Mouse (Mus musculus): ENCODE measurements around the gene Gm12258. TPM values are rescaled to one million over a fixed set of nuclear protein-coding genes. Genes with fewer than 3 reads are reported as not detected.
"Not testable (repeated sequence)": the region's sequence is repeated elsewhere in the genome, so short reads cannot be mapped to it uniquely, and the experiment has no call there.

The Gm12258 gene
- polyA plus RNA-seq (2012; rRNA removed) = 18.2 and 21.5 TPM in 2 replicates

- peaks cover 6% of the 10 kb centered on the region for H3K4me1 ChIP-seq (ENCODE audit: control insufficient read depth, insufficient read depth, low read length)
- peak; percentile 85 for TF ChIP-seq POLR2A (IDR thresholded peaks at IDR 0.05; ENCODE audit: extremely low read depth, insufficient read depth, low read length)
- no peak for TF ChIP-seq CTCF (IDR thresholded peaks at IDR 0.05; ENCODE audit: extremely low read depth, insufficient read depth, low read length)
- H3K4me3 ChIP-seq (ENCODE audit: insufficient read depth, low read length) = peak within 1 kb of the TSS; percentile 72
- peak within 1 kb of the TSS; percentile 32; the same call in 1 of the 2 replicates for H3K27ac ChIP-seq (ENCODE audit: insufficient read depth, low read length)
Measured at GRCm38 (mm10) chr11:58846919-58847461, at the start of gene Gm12258. Gene Gm12258, plus strand, starts transcription at chr11:58847158.

DNA sequence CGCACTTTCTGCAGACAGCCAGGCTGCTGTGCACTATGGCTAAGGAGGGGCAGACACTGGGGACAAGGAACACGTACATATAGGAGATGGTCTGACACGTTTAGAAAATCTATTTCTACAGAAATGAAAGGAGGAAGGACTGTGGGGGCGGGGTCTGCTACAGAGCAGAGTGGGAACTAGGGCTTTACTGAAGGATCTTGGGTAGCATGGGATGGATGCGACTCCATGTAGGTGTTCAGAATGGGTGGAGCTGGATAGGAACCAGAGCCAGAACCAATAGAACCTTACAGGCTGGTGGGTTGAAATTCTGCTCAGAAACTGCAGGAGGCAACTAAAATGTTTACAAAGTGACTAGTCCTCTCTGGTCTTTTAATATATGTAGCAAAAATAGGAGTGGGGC, 47.2 kb upstream of the Gm12258 start:
- Histone ChIP-seq H3K4me3 (ENCODE audit: insufficient read depth, low read length) (no peak overlapping the region), H3K4me1 (ENCODE audit: control insufficient read depth, insufficient read depth, low read length) (peaks cover 7% of the 10 kb centered on the region), H3K27ac (ENCODE audit: insufficient read depth, low read length) (no peak overlapping the region)
- TF ChIP-seq CTCF (IDR thresholded peaks at IDR 0.05; ENCODE audit: extremely low read depth, insufficient read depth, low read length) (no peak), POLR2A (IDR thresholded peaks at IDR 0.05; ENCODE audit: extremely low read depth, insufficient read depth, low read length) (no peak)

- no peak within 1 kb of the TSS for H3K27ac ChIP-seq (ENCODE audit: insufficient read depth, low read length)
- H3K4me1 ChIP-seq (ENCODE audit: control insufficient read depth, insufficient read depth, low read length) = peaks cover 5% of the 10 kb centered on the region
- peak within 1 kb of the TSS; percentile 15 for H3K4me3 ChIP-seq (ENCODE audit: insufficient read depth, low read length)
- no peak for TF ChIP-seq CTCF (IDR thresholded peaks at IDR 0.05; ENCODE audit: extremely low read depth, insufficient read depth, low read length)
- no peak for TF ChIP-seq POLR2A (IDR thresholded peaks at IDR 0.05; ENCODE audit: extremely low read depth, insufficient read depth, low read length)
Measured at GRCm38 (mm10) chr11:58801558-58802228, 45.3 kb upstream of the Gm12258 start, which contains the start of gene Fam183b. Gene Fam183b, minus strand, starts transcription at chr11:58801960.

DNA sequence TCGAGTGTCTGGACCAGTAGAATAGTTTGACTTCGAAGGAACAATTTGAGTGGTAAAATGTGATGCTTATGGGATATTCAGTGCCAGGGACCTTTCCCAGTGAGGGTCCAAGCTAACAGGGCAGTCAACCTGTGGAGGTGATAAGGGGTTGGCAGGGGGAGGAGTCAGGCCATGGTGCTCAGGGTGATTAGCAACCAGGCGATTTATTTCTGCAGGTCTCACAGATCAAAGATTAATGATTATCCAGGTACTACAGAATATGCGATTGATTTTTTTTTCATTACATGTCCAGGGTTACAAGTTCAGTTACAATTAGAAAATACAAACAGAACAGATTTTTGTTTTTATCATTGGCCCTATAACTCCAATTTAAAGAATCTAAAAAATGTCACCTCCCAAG, 43.1 kb upstream of the Gm12258 start:
- no peak overlapping the region for H3K27ac ChIP-seq (ENCODE audit: insufficient read depth, low read length)
- no peak overlapping the region for H3K4me3 ChIP-seq (ENCODE audit: insufficient read depth, low read length)
- peaks cover 5% of the 10 kb centered on the region for H3K4me1 ChIP-seq (ENCODE audit: control insufficient read depth, insufficient read depth, low read length)
- TF ChIP-seq POLR2A (IDR thresholded peaks at IDR 0.05; ENCODE audit: extremely low read depth, insufficient read depth, low read length) = no peak
- TF ChIP-seq CTCF (IDR thresholded peaks at IDR 0.05; ENCODE audit: extremely low read depth, insufficient read depth, low read length) = no peak

- Histone ChIP-seq H3K27ac (ENCODE audit: insufficient read depth, low read length) (no peak overlapping the region), H3K4me3 (ENCODE audit: insufficient read depth, low read length) (no peak overlapping the region), H3K4me1 (ENCODE audit: control insufficient read depth, insufficient read depth, low read length) (peaks cover 5% of the 10 kb centered on the region)
- no peak for TF ChIP-seq POLR2A (IDR thresholded peaks at IDR 0.05; ENCODE audit: extremely low read depth, insufficient read depth, low read length)
- no peak for TF ChIP-seq CTCF (IDR thresholded peaks at IDR 0.05; ENCODE audit: extremely low read depth, insufficient read depth, low read length)
Measured at GRCm38 (mm10) chr11:58804393-58804792, 42.6 kb upstream of the Gm12258 start.

DNA sequence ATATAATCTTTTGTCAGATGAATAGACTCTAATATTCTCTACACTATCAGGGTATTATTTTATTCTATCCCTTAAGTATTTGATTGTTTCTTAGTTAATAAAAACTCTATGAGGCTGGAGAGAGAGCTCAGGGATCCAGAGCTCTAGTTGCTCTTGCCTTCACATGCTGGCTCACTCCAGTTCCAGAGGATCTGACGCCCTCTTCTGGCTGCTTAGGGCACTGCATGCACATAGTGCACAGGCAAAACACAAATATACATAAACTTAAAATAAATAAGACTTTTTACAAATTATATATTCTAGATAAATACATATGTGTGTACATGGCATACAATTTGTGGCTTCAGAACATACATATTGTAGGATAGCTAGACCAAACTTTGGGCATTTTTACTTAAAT, 35.0 kb upstream of the Gm12258 start:
- no peak overlapping the region for H3K4me3 ChIP-seq (ENCODE audit: insufficient read depth, low read length)
- no peak for TF ChIP-seq POLR2A (IDR thresholded peaks at IDR 0.05; ENCODE audit: extremely low read depth, insufficient read depth, low read length)
- TF ChIP-seq CTCF (IDR thresholded peaks at IDR 0.05; ENCODE audit: extremely low read depth, insufficient read depth, low read length) = no peak
- no peaks in the 10 kb centered on the region for H3K4me1 ChIP-seq (ENCODE audit: control insufficient read depth, insufficient read depth, low read length)
- no peak overlapping the region for H3K27ac ChIP-seq (ENCODE audit: insufficient read depth, low read length)

DNA sequence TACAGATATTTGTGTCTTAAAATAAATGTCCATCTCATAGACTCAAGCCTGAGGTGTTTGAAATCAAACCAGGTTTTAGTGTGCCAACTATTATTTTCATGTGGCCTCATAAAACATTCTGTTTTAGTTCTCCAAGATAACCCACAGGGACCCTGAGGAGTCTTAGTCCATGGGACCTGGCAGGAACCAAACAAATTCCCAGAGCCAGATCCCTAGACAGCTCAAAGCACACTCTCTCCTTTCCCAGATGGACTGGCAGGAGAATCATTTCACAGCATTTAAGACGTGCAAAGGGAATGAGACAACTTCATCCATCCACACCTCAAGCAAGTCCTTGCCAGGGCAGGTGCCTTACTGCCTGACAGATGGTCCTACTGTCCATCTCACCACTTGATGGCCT, 32.3 kb upstream of the Gm12258 start, which contains the start of gene Olfr313:
Gene Olfr313 (plus strand): TSS at position 301 of the 400 bp plus-strand sequence.
- not testable (repeated sequence) for H3K27ac ChIP-seq (ENCODE audit: insufficient read depth, low read length); H3K4me3 ChIP-seq (ENCODE audit: insufficient read depth, low read length); H3K4me1 ChIP-seq (ENCODE audit: control insufficient read depth, insufficient read depth, low read length)

GRCm38 (mm10) chr11:58815676-58816075, 31.3 kb upstream of the Gm12258 start:
- TF ChIP-seq POLR2A (IDR thresholded peaks at IDR 0.05; ENCODE audit: extremely low read depth, insufficient read depth, low read length) (no peak), CTCF (IDR thresholded peaks at IDR 0.05; ENCODE audit: extremely low read depth, insufficient read depth, low read length) (no peak)
- H3K4me1 ChIP-seq (ENCODE audit: control insufficient read depth, insufficient read depth, low read length) = no peaks in the 10 kb centered on the region
- no peak overlapping the region for H3K4me3 ChIP-seq (ENCODE audit: insufficient read depth, low read length)
- H3K27ac ChIP-seq (ENCODE audit: insufficient read depth, low read length) = no peak overlapping the region

GRCm38 (mm10) chr11:58828937-58829336, 18.0 kb upstream of the Gm12258 start, which contains the start of gene Olfr312:
Gene Olfr312, plus strand, starts transcription at chr11:58829237.
- H3K27ac ChIP-seq (ENCODE audit: insufficient read depth, low read length); H3K4me1 ChIP-seq (ENCODE audit: control insufficient read depth, insufficient read depth, low read length); H3K4me3 ChIP-seq (ENCODE audit: insufficient read depth, low read length): not testable (repeated sequence)

GRCm38 (mm10) chr11:58829764-58830163, 17.2 kb upstream of the Gm12258 start:
- H3K27ac ChIP-seq (ENCODE audit: insufficient read depth, low read length) = no peak overlapping the region
- H3K4me3 ChIP-seq (ENCODE audit: insufficient read depth, low read length) = no peak overlapping the region
- TF ChIP-seq CTCF (IDR thresholded peaks at IDR 0.05; ENCODE audit: extremely low read depth, insufficient read depth, low read length) (no peak), POLR2A (IDR thresholded peaks at IDR 0.05; ENCODE audit: extremely low read depth, insufficient read depth, low read length) (no peak)
- H3K4me1 ChIP-seq (ENCODE audit: control insufficient read depth, insufficient read depth, low read length) = no peaks in the 10 kb centered on the region

DNA sequence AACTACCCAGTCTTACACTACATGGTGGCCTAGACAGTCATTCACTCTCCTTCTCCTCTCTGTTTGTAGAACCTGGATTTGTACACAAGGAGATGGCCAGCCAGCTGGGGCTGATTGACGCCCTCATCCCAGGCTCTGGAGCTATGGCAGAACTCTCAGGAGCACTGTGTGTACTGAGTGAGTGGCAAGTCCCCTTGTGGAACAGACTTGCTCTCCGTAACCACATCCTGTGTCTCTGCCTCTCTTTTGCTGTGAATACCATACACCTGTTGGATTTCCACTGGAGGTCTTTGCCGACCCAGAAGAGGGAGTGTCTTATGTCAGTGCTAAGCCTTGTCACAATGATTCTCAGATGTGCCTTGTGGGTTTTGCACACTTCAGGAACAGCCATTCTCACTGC, 14.4 kb upstream of the Gm12258 start:
- H3K27ac ChIP-seq (ENCODE audit: insufficient read depth, low read length); H3K4me1 ChIP-seq (ENCODE audit: control insufficient read depth, insufficient read depth, low read length); H3K4me3 ChIP-seq (ENCODE audit: insufficient read depth, low read length): not testable (repeated sequence)

DNA sequence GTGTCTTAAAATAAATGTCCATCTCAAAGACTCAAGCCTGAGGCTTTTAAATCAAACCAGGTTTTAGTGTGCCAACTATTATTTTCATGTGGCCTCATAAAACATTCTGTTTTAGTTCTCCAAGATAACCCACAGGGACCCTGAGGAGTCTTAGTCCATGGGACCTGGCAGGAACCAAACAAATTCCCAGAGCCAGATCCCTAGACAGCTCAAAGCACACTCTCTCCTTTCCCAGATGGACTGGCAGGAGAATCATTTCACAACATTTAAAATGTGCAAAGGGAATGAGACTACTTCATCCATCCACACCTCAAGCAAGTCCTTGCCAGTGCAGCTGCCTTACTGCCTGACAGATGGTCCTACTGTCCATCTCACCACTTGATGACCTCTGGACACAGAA, 8.0 kb upstream of the Gm12258 start, which contains the start of gene Olfr311:
Gene Olfr311 (plus strand): TSS at position 301 of the 400 bp plus-strand sequence.
- H3K27ac ChIP-seq (ENCODE audit: insufficient read depth, low read length); H3K4me3 ChIP-seq (ENCODE audit: insufficient read depth, low read length); H3K4me1 ChIP-seq (ENCODE audit: control insufficient read depth, insufficient read depth, low read length): not testable (repeated sequence)
